Mouse (Mus musculus): ENCODE measurements around the gene Ptpro.

Gene Ptpro

GRCm38 (mm10) chr6:137294973-137295820 is 43.1 kb downstream of the Ptpro start:
- no peak for DNase-seq

DNA sequence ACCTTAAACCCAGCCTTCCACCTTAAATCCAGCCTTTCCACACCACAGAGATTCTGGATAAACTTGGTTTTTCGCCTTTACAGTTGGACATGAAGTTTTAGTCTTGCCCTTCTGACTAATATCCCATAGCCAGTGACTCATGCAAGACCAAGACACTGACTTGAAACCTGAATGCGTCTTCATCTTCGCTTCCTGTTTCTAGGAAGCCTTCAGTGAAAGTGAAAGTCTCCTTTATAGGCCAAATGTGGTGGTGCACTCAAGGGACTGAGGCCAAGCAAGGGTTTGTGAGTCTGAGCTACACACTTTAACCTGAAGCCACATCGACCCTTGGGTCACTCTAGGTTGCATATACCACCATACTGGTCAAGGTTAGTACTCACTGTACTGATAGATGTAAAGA is 50.4 kb downstream of the Ptpro start:
- DNase-seq, result no peak

- no peak for DNase-seq
These were observed 51.7 kb downstream of the Ptpro start for GRCm38 (mm10) chr6:137303824-137304223.

DNA sequence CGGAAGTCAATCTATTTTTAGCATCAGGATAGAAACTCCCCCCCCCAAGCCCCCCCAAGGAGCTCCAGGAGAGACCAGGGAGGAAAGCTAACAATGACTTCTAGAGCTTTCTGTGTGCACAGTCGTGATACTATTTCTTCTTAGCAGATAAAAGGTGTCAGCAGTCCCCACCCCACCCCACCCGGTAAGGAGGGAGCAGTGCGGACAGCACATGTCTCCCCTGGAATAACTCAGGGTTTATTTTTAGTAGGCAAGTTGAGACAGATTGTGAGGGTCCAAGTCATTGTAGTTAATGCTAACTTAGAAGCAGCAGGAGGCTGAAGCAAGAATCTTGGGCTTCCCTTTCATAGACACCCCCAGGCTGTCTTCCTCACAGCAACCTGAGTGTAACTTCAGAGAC is 63.1 kb downstream of the Ptpro start:
- DNase-seq, result no peak

GRCm38 (mm10) chr6:137316358-137316757 is 64.2 kb downstream of the Ptpro start:
- no peak for DNase-seq

DNA sequence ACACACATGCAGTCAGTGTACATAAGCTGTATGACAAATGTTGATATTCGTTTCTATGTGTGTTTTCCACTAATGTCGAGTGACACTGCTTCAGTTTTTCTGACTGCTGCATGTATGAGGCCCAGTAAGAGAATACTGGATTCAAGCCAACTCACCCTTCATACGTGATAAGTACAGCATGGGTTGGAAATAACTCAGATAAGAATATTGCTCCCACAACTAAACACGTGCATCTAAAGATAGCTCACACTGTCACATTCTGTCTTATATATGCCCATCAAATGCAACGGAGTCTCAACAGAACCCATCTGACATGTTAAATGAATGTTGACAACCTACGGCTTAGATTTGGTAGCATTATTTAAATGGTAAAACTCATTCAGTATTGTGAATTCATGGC is 65.4 kb downstream of the Ptpro start:
- DNase-seq, result no peak

GRCm38 (mm10) chr6:137318242-137318861 is 66.2 kb downstream of the Ptpro start:
- DNase-seq, result no peak

- DNase-seq, result no peak
These were observed 67.5 kb downstream of the Ptpro start for GRCm38 (mm10) chr6:137319658-137320057.

GRCm38 (mm10) chr6:137327718-137328117 is 75.6 kb downstream of the Ptpro start:
- no peak for DNase-seq

GRCm38 (mm10) chr6:137328228-137328627 is 76.1 kb downstream of the Ptpro start:
- DNase-seq, result no peak

- DNase-seq, result no peak
These were observed 78.7 kb downstream of the Ptpro start for GRCm38 (mm10) chr6:137330782-137331181.

DNA sequence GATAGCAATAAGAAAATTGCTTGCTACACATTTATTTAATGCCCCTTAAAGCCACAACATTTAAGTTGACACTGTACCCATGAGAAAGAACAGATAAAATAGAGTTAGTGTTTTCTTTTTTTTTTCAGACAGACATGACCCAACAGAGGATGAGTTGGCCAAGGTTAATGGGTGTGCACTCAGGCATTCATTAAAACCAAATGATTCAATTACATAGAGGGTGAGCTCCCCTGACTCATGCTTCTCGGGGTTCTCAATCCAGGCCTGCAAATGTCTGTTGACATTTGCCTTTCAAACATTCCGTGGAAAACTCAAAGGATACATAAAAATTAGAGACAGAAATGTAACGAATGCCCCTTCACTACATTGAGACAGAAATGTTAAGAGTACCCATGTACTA is 79.7 kb downstream of the Ptpro start:
- DNase-seq, result no peak

GRCm38 (mm10) chr6:137339071-137339470 is 87.0 kb downstream of the Ptpro start:
- DNase-seq, result peak in 1 of 2 experiments; percentile 8

DNA sequence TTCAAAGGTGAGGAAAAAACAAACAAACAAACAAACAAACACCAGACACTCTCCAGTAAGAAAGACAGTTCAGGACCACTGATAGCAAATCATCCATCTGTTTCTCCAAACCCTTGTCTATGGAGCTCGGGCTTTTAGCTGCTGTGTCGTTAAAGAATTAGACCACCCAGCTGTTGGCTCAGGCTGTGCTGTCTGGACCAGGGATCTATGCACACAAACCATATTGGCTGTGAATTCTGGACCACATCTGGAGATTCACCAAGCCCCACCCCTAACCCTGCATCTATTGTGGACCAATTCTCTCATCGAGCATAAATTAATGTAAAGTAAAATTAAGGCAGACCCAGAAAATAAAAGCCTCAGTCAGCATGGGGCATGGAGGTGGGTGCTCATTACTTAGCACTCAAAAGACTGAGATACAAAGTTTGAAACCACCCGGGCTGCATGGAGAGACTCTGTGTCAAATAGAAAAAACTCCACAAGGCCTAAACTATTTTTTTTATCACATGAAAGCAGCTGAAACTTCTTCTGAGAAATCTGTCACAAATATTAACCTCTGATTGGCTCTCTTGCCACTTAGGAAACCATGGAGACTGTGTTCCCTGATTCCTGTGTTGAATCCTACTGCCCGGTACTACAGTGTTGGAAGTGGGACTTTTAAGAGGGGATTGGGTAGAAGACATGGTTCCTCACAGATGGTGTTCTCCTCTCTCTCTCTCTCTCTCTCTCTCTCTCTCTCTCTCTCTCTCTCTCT is 91.7 kb downstream of the Ptpro start:
- DNase-seq, result peak; percentile 9 to 30

DNA sequence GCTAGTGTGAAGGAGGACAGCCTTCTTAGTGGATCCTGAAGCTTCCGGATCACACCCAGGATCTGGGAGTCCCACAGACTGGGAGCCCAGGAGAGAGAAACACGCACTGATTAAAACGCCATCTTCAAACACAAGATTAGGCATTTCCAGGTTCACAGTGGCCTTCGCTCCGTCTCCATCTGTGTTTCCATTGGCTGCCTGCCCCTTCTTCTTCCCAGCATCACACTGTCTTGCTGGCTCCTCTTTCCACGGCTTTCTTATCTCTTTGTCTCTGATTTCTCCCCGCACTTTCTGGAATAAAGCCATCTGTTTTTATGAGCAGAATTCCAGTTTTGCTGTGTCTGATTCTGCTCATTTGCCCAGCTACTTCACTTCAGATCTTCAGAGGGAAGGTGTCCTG is 108.0 kb downstream of the Ptpro start:
- DNase-seq, result no peak

DNA sequence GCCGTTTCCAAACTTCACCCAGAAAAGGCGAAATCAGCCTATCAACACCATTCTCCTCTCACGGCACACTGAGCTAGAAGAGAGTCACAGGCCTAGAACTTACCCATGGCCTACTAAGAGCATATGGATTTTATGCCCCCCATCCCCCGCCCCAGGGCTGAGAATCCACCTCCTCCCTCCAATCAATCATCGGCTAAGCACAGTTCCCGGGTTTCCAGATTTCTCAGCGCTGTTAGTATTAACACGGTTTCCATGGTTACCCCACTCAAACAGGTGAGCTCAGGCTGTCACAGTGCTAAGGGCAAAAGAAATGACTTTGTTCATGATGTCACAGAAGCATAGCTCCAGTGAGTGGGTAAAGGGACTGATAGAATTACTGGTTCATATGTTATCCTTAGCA is 110.1 kb downstream of the Ptpro start:
- no peak for DNase-seq

DNA sequence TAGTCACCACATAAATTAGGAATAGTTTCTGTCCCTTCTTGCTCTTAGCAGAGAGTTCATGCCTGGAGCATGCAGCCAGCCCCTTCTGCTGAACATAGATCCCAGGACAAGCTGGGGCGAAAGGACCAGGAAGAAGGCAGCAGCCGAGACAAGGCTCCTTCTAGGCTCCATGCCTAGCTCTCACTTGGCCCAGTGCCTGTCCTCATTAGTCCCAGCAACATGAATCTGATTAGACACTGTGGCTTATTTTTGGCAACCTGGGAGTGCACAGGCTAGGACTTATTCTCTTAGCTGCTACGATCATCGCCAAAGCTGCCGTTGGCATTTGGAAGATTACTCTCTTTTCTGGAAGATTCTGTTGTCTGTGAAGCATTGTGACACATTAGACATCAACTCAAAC is 112.6 kb downstream of the Ptpro start:
- DNase-seq, result peak; percentile 17 to 47

DNA sequence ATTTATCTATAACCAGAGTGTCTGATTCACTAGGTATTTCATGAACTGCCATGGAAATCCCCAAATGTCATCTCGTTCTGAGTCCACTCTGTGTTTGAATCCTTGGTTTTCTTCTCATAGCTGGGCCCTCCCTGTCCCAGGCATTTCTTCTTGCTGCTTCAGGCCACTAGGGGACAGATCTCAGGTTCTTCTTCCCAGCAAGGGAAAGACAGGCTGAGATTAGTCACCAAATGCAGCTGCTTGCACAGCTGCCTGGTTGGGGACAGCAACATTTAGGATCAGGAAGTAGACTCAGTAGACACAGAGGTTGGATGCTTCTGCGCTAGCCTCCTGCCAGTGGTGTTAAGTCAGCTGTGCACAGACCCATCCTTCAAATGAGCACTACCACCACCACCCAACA is 113.5 kb downstream of the Ptpro start:
- DNase-seq, result no peak

- DNase-seq, result no peak
These were observed 118.6 kb downstream of the Ptpro start for GRCm38 (mm10) chr6:137370745-137371144.

- no peak for DNase-seq
These were observed 119.3 kb downstream of the Ptpro start for GRCm38 (mm10) chr6:137371455-137371854.

DNA sequence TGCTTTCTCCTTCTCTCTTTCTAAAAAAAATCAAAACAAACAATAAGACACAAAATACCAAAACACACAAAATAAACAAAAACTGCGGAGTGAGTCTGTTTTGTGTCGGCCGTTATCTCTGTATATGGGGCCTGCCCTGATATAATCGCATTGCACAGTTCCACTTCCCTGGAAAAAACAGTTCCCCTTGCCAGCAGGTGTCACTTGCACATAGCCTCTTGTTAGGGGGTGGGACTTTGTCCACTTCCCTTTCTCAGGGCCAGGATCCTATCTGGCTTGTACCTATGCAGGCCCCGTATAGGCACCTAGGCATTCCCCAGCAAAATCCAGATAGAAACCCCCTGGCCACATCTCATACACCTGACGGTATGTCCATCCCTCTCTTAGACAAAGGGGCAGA is 121.8 kb downstream of the Ptpro start:
- no peak for DNase-seq

GRCm38 (mm10) chr6:137382546-137382945 is 130.4 kb downstream of the Ptpro start:
- no peak for DNase-seq

DNA sequence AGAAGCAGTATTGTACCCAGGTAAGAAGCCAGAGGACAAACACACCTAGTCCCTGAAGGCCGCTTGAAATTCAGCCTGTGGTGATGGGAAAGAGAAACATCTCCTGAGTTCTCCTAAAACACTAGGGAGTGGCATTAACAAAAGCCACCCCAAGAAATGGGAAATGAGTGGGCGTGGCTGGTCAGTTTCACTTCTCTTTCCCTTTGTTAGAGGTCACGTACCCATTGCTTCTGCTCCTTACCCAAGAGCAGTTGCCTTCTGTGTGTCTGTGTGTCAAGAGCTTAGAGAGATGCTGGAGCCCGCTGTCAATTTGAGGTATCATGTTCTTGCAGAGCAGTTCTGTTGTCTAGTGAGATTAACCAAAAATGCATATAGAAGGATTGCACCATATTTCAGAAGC is 134.2 kb downstream of the Ptpro start:
- DNase-seq, result peak in 1 of 2 experiments; percentile 49

DNA sequence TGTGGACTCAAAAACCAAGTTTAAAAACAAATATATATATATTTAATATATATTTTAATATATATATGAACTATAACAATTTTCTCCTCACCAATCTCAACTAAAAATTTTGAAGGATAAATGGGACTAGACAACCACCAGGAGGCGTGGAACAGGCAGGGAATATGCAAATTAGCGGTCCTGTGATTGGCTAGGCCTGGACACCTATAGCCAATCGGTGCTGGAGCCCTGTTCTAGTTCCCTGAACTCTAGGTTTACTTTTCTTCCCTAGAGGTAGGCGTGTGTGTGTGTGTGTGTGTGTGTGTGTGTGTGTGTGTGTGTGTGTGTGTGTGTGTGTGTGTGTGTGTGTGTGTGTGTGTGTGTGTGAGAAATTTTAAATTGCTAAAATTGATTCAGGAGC is 134.8 kb downstream of the Ptpro start:
- no peak for DNase-seq

All from lung, postnatal 4 days (tissue).